Mouse (Mus musculus): ENCODE data around the gene Hyal2. TPM values are rescaled to one million over a fixed set of nuclear protein-coding genes. Genes with fewer than 3 reads are reported as not detected.
"Not testable (repeated sequence)": the region's sequence is repeated elsewhere in the genome, so short reads cannot be mapped to it uniquely, and the experiment has no call there.

Hyal2 gene
- polyA plus RNA-seq, 1 experiment: 9.7 TPM

DNA sequence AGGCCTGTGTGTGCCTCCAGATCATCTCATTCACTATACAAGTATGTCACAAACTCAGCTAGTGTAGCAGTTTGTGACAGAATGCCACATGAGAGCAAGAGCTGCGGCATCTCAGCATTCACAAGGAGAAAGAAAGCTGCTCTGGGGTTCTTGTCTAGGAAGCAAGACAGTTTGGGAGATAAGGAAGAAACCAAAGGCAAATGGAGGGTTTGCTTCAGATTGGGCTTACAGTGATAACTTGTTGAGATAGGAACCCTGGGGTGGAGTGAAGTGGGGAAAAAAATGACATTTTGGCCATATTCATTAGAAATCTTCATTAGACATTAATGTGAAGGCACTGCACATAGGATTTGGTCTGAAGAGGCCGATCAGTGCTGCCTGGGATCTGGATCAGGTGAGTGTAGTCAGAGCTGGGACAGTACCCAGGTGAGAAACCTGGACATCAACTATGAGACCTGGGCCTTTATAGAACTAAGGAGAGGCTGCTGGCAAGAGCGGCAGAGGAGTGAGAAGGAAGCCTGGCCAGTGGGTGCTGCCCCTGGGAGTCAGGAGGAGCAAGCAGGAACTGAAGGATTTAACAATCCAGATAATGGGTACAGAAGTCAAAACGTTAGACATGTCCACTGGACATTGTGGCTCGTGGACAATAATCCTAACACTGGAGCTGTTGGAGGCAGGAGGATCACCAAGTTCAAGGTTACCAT is 14.9 kb upstream of the Hyal2 start:
- Histone ChIP-seq H3K4me3 (ENCODE audit: insufficient read depth, low read length) (no peak overlapping the region), H3K27ac (ENCODE audit: insufficient read depth, low read length) (no peak overlapping the region), H3K4me1 (ENCODE audit: control insufficient read depth, insufficient read depth, low read length) (peaks cover 1% of the 10 kb centered on the region; the same call in 1 of the 2 replicates)
- TF ChIP-seq POLR2A (IDR thresholded peaks at IDR 0.05; ENCODE audit: extremely low read depth, insufficient read depth, low read length): no peak
- TF ChIP-seq CTCF (IDR thresholded peaks at IDR 0.05; ENCODE audit: extremely low read depth, insufficient read depth, low read length): no peak

DNA sequence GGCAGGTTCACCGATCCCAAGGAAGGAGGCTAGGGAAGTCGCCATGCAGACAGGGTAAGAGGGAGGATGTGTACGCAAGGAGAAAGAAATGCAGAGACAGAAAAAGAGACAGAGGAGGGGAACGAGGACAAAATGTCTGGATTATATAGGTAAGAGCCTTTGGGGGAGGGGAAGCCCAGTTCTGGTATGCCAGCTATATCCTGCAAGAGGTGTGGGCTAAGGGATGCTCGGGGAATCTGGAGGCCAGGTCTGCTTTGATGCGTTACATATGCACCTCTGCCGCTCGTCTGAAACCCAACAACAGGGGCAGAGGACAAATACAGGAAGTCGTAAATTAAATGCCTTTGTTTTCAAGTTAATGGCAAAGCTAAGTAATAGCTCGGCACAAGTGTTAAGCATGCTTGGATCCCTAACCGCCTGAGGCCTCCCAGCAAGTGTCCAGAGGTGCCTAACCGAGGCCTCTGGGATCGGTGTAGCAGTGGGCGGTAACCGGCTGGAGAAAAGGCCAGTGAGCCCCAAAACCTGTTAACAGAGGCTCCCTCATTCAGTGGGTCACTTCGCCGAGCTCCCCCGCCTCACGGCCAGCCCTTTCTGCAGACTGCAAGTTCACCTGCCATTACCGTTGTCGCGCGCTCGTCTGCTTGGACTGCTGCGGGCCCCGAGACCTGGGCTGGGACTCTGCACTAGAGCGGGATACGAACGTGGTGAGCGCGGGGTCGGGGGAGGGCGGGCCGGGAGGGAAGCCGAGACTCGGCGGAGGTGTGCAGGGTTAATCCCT is 14.0 kb upstream of the Hyal2 start:
- H3K4me1 ChIP-seq (ENCODE audit: control insufficient read depth, insufficient read depth, low read length): peaks cover 1% of the 10 kb centered on the region; the same call in 1 of the 2 replicates
- H3K27ac ChIP-seq (ENCODE audit: insufficient read depth, low read length): no peak overlapping the region
- TF ChIP-seq POLR2A (IDR thresholded peaks at IDR 0.05; ENCODE audit: extremely low read depth, insufficient read depth, low read length) (no peak), CTCF (IDR thresholded peaks at IDR 0.05; ENCODE audit: extremely low read depth, insufficient read depth, low read length) (no peak)

DNA sequence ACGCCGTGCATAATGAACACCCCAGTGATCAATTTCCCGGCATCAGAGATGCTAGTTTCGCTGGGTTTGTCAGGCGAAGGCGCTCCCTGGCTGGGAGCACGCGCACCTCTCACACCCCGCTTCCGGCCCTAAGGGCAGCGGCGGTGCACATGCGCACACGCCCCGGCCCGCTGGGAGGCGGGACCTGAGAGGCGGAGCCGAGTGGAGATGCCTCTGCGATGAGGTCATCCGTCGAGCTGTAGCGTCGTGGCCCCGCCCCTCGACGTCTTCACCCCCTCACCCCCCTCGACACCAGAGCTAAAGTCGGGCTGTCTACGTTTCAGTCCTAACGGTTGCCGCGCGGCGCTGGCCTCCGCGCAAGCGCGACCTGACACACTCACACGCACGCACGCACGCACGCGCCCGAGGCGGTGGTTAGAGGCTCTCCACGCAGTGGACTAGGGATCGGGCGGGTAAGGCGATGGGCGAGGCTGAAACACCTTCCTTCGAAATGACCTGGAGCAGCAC is 13.4 kb upstream of the Hyal2 start:
- H3K27ac ChIP-seq (ENCODE audit: insufficient read depth, low read length): peak overlapping the region; percentile 61
- TF ChIP-seq CTCF (IDR thresholded peaks at IDR 0.05; ENCODE audit: extremely low read depth, insufficient read depth, low read length) (no peak), POLR2A (IDR thresholded peaks at IDR 0.05; ENCODE audit: extremely low read depth, insufficient read depth, low read length) (peak; percentile 90)
- H3K4me1 ChIP-seq (ENCODE audit: control insufficient read depth, insufficient read depth, low read length): peaks cover 1% of the 10 kb centered on the region; the same call in 1 of the 2 replicates

More for the DNA sequence above, 14.0 kb upstream of the Hyal2 start:
- H3K4me3 ChIP-seq (ENCODE audit: insufficient read depth, low read length): peak overlapping the region; percentile 66

DNA sequence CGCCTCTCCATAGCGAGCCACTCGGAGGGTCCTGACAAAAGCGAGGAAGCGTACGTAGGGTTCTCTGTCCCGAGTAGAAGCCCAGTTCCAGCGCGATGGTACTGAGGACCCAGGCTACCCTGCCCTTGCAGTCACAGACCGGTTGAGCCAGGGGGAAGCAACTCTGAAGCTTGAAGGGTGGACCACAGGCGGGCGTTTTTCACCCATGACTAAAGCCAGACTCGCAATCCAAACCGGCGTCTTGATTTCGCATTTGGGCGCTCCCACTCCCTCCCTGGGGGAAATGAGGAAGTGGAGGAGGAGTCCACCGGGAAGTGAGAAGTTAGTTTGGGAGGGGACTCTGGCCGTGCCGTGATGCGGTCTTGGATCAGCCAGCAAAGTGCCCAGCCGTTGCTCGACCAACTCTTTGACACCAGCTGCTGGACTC is 12.7 kb upstream of the Hyal2 start:
- peak overlapping the region; percentile 66 for H3K4me3 ChIP-seq (ENCODE audit: insufficient read depth, low read length)
- peaks cover 1% of the 10 kb centered on the region; the same call in 1 of the 2 replicates for H3K4me1 ChIP-seq (ENCODE audit: control insufficient read depth, insufficient read depth, low read length)
- no peak for TF ChIP-seq CTCF (IDR thresholded peaks at IDR 0.05; ENCODE audit: extremely low read depth, insufficient read depth, low read length)
- TF ChIP-seq POLR2A (IDR thresholded peaks at IDR 0.05; ENCODE audit: extremely low read depth, insufficient read depth, low read length): no peak
- H3K27ac ChIP-seq (ENCODE audit: insufficient read depth, low read length): peak overlapping the region; percentile 61; the same call in 1 of the 2 replicates

More for the DNA sequence above, 13.4 kb upstream of the Hyal2 start:
- H3K4me3 ChIP-seq (ENCODE audit: insufficient read depth, low read length): peak overlapping the region; percentile 66

DNA sequence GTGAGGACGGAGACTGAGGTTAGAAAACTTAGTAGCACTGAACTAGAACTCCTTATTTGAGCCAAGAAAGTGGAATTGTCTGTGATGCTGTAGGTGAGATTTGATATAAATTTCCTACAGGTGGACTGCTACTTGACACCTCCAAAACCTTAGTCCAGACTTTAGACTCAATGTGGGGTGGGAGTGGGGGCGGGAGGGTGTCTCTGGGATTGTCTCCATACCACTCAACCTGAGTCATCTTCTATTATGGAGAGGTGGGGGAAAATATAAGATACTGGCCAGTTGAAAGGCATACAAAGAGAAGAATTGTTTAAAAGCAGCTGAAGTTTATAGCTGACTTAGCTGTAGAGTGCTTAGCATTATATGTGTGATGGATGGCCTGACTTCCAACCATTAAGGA is 12.0 kb upstream of the Hyal2 start:
- Histone ChIP-seq H3K27ac (ENCODE audit: insufficient read depth, low read length) (no peak overlapping the region), H3K4me3 (ENCODE audit: insufficient read depth, low read length) (peak overlapping the region; percentile 66), H3K4me1 (ENCODE audit: control insufficient read depth, insufficient read depth, low read length) (peaks cover 1% of the 10 kb centered on the region; the same call in 1 of the 2 replicates)
- no peak for TF ChIP-seq POLR2A (IDR thresholded peaks at IDR 0.05; ENCODE audit: extremely low read depth, insufficient read depth, low read length)
- TF ChIP-seq CTCF (IDR thresholded peaks at IDR 0.05; ENCODE audit: extremely low read depth, insufficient read depth, low read length): no peak

DNA sequence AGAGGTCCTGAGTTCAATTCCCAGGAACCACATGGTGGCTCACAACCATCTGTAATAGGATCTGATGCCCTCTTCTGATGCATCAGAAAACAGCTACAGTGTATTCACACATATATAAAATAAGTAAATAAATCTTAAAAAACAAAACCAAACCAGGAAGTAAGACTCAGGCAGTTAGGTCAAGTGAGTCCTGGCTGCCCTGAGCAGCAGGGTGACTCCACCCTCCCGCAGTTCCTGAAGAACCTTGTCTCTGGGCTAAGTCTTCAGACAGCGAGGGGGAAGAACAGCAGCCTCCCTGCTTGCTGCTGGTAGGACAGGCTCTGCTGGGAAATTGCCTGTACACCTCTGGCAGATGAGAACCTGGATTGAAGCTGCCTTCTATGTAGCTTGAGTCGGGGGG is 11.4 kb upstream of the Hyal2 start:
- H3K4me3 ChIP-seq (ENCODE audit: insufficient read depth, low read length): no peak overlapping the region
- H3K27ac ChIP-seq (ENCODE audit: insufficient read depth, low read length): no peak overlapping the region
- TF ChIP-seq CTCF (IDR thresholded peaks at IDR 0.05; ENCODE audit: extremely low read depth, insufficient read depth, low read length) (no peak), POLR2A (IDR thresholded peaks at IDR 0.05; ENCODE audit: extremely low read depth, insufficient read depth, low read length) (no peak)
- peaks cover 1% of the 10 kb centered on the region; the same call in 1 of the 2 replicates for H3K4me1 ChIP-seq (ENCODE audit: control insufficient read depth, insufficient read depth, low read length)

DNA sequence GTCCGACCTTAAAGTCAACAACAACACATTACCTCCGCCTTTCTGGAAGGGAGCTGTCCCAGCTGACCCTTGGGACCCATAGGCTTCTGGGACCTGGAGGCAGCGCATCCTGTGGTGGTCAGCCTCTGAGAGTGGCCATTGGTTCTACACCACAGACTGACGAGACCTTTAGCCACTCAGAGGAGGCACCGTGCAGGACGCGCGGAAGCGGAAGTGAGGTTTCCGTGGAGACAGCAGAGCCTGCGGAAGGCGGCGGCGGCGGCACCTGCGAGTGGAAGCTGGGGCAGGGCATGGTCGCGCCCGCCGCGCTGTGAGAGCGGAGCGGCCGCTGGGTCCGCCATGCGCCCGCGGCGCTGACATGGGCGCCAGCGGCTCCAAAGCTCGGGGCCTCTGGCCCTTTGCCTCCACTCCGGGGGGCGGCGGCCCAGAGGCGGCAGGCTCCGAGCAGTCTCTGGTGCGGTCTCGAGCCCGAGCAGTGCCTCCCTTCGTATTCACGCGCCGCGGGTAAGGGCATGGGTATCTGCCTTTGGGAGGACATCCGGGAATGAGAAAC is 4.6 kb upstream of the Hyal2 start, which contains the start of gene Tusc2:
TSS of gene Tusc2 (plus strand) at position 227 of the 553 bp plus-strand sequence.
- peak within 1 kb of the TSS; percentile 36 for H3K4me3 ChIP-seq (ENCODE audit: insufficient read depth, low read length)
- TF ChIP-seq POLR2A (IDR thresholded peaks at IDR 0.05; ENCODE audit: extremely low read depth, insufficient read depth, low read length): peak; percentile 90
- TF ChIP-seq CTCF (IDR thresholded peaks at IDR 0.05; ENCODE audit: extremely low read depth, insufficient read depth, low read length): no peak
- H3K27ac ChIP-seq (ENCODE audit: insufficient read depth, low read length): no peak within 1 kb of the TSS
- peaks cover 4% of the 10 kb centered on the region; the same call in 1 of the 2 replicates for H3K4me1 ChIP-seq (ENCODE audit: control insufficient read depth, insufficient read depth, low read length)

DNA sequence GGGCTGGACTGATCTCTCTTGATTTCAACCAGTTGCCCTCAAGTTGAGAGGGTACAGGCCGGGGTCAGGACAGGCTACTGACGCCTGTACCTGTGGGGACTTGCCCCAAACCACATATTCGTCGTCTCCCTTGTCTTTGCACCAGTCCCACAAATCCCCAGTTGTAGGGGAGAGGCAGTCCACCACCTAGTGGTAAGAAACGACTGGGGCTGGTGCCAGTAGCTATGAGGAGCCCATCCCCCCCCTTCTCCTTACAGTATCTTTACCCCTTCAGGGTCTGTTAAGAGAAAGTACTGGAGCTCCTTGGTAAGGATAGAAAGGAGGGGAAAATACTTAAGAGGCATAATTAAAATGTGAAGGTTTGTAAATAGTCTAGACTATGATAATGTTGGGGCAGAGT is 2.2 kb upstream of the Hyal2 start:
- H3K4me1 ChIP-seq (ENCODE audit: control insufficient read depth, insufficient read depth, low read length): peaks cover 11% of the 10 kb centered on the region
- H3K4me3 ChIP-seq (ENCODE audit: insufficient read depth, low read length); H3K27ac ChIP-seq (ENCODE audit: insufficient read depth, low read length): not testable (repeated sequence)

DNA sequence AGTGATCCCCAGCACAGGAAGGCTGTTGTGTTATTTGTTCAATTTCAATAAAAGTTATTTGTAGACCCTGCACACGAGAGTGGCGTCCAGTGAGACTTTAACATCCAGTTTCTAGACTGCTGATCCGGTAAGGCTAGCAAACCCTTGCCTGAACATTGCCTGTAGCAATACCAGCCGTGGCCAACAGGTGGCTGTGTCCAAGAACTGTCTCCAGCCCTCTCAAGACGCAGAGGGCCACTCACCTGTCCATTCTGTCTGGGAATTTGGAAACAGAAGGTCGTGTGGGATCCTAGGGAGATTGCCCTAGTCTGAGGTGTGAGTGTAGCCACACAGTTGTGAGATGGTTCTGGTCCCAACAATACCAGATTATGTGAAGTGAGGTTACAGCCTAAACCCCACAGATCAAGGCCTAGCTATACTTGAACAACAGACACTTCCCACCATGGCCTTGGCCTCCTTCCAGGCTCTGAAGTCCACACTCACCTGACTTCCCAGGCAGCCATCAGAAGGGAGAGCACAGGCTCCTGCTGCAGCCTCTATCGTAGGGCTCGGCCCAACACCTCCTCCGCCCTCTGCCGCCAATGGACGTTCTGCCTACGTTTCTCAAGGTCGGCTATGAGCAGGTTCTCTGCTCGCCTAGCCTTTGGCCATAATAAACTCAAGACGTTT is 1.6 kb upstream of the Hyal2 start:
- Histone ChIP-seq H3K4me1 (ENCODE audit: control insufficient read depth, insufficient read depth, low read length) (peaks cover 11% of the 10 kb centered on the region), H3K4me3 (ENCODE audit: insufficient read depth, low read length) (no peak overlapping the region), H3K27ac (ENCODE audit: insufficient read depth, low read length) (peak overlapping the region; percentile 51)
- no peak for TF ChIP-seq POLR2A (IDR thresholded peaks at IDR 0.05; ENCODE audit: extremely low read depth, insufficient read depth, low read length)
- TF ChIP-seq CTCF (IDR thresholded peaks at IDR 0.05; ENCODE audit: extremely low read depth, insufficient read depth, low read length): peak; percentile 80
